ENCODE assay signal across 10 mouse cellular contexts in genomic region chr10:52384823-52385610, GRCm38 (mm10). TPM values are rescaled to one million over a fixed set of nuclear protein-coding genes. Genes with fewer than 3 reads are reported as not detected.
DNase-seq lines count a peak whose midpoint lies in the region; ATAC-seq and TF ChIP-seq lines count a peak whose summit lies in the region.
"Had no signal": no experiment of that assay in that cellular context is flagged by ENCODE, and none has a peak within 500 bp of the region (broad histone marks: within the 10 kb centered on the region; RNA-seq: fewer than 3 reads in every experiment).

No protein-coding gene starts in this region.

- peak; percentile 77 for DNase-seq in kidney, adult 2 months
- peak; percentile 59 for DNase-seq in adrenal gland, postnatal 14 days
- peak; percentile 35 for DNase-seq in embryonic facial prominence, embryonic 10.5 days (ENCODE audit: low spot score)
- DNase-seq in kidney, postnatal 14 days: peak; percentile 66
- peak; percentile 72 for DNase-seq in lung, postnatal 10 days

- H3K27me3 ChIP-seq in kidney, adult 2 months (replicated peaks; ENCODE audit: control insufficient read depth, insufficient read depth, low read length): no peaks in the 10 kb centered on the region
- H3K27me3 ChIP-seq in kidney, embryonic 15.5 days: no peaks in the 10 kb centered on the region
- H3K27me3 ChIP-seq in embryonic facial prominence, embryonic 10.5 days (replicated peaks; ENCODE audit: low read depth, poor library complexity, severe bottlenecking): no peaks in the 10 kb centered on the region
- H3K27me3 ChIP-seq: embryonic facial prominence, embryonic 13.5 days had no signal

- no peak overlapping the region for H3K4me3 ChIP-seq in kidney, adult 2 months (ENCODE audit: insufficient read depth, low read depth, low read length)
- H3K4me3 ChIP-seq in kidney, embryonic 15.5 days (replicated peaks): no peak overlapping the region
- no peak overlapping the region for H3K4me3 ChIP-seq in embryonic facial prominence, embryonic 10.5 days
- H3K4me3 ChIP-seq: embryonic facial prominence, embryonic 13.5 days had no signal

- no peak overlapping the region for H3K9ac ChIP-seq in kidney, embryonic 15.5 days
- H3K9ac ChIP-seq: embryonic facial prominence, embryonic 13.5 days had no signal

- peak; percentile 84 for TF ChIP-seq CTCF in kidney, adult 2 months (conservative IDR thresholded peaks at IDR 0.05; ENCODE audit: insufficient read depth, insufficient read length, low read depth, low read length)

- no peaks in the 10 kb centered on the region for H3K9me3 ChIP-seq in kidney, embryonic 15.5 days (replicated peaks)
- no peaks in the 10 kb centered on the region for H3K9me3 ChIP-seq in embryonic facial prominence, embryonic 10.5 days
- H3K9me3 ChIP-seq: embryonic facial prominence, embryonic 13.5 days had no signal

- H3K4me2 ChIP-seq in kidney, embryonic 15.5 days: no peak overlapping the region
- H3K4me2 ChIP-seq: embryonic facial prominence, embryonic 13.5 days had no signal

- no peaks in the 10 kb centered on the region for H3K36me3 ChIP-seq in kidney, adult 2 months (ENCODE audit: control insufficient read depth, insufficient read depth, low read length)
- no peaks in the 10 kb centered on the region for H3K36me3 ChIP-seq in kidney, embryonic 15.5 days
- H3K36me3 ChIP-seq in embryonic facial prominence, embryonic 10.5 days (replicated peaks): no peaks in the 10 kb centered on the region
- H3K36me3 ChIP-seq: embryonic facial prominence, embryonic 13.5 days had no signal

- H3K4me1 ChIP-seq in kidney, adult 2 months (ENCODE audit: control insufficient read depth, insufficient read depth, low read length): peaks cover 14% of the 10 kb centered on the region
- peaks cover 15% of the 10 kb centered on the region for H3K4me1 ChIP-seq in kidney, embryonic 15.5 days
- peaks cover 31% of the 10 kb centered on the region for H3K4me1 ChIP-seq in embryonic facial prominence, embryonic 10.5 days

- ATAC-seq in kidney, embryonic 15.5 days (replicated peaks; ENCODE audit: low FRiP score): no peak
- peak; percentile 21 for ATAC-seq in CD4-positive, CD25-positive, alpha-beta regulatory T cell, adult 4 months
- ATAC-seq in activated CD4-positive, CD25-positive, alpha-beta regulatory T cell, adult 4 months: no peak

- H3K27ac ChIP-seq in kidney, adult 2 months (ENCODE audit: insufficient read depth, low read depth, low read length): no peak overlapping the region
- H3K27ac ChIP-seq in kidney, embryonic 15.5 days: no peak overlapping the region
- no peak overlapping the region for H3K27ac ChIP-seq in embryonic facial prominence, embryonic 10.5 days (replicated peaks)
- H3K27ac ChIP-seq: embryonic facial prominence, embryonic 13.5 days had no signal

- 39% methylated on average over 8 of the region's 8 CpGs for WGBS in kidney, adult 2 months
- 32% methylated on average over 8 of the region's 8 CpGs for WGBS in kidney, embryonic 15.5 days
- WGBS in embryonic facial prominence, embryonic 10.5 days: 48% methylated on average over 8 of the region's 8 CpGs

- no peak for TF ChIP-seq POLR2A in kidney, adult 2 months (IDR thresholded peaks at IDR 0.05; ENCODE audit: low read depth, low read length)

RNA-seq across cellular contexts. Expression of gene Gopc, which starts 3.1 kb away (rescaled TPM):
- polyA plus RNA-seq in kidney, adult 2 months (2012; rRNA removed): 5.4 and 8.5 TPM in 2 replicates
- polyA plus RNA-seq in kidney, embryonic 15.5 days (2015; fragmentation: Nextera tagmentation; extraction: Ambion mirVana): 22.5 TPM in 2 replicates
- 1 to 10 TPM; 6.6 to 8.9 TPM for polyA plus RNA-seq in CD4-positive, CD25-positive, alpha-beta regulatory T cell, adult 4 months (2017; shearing (Covaris generic))
- 23.9 and 26.1 TPM in 2 replicates for total RNA-seq in adrenal gland, postnatal 14 days (2021)
- polyA plus RNA-seq in embryonic facial prominence, embryonic 10.5 days (2016; fragmentation: Nextera tagmentation; extraction: Ambion mirVana): 18.3 and 19.6 TPM in 2 replicates
- 1 to 10 TPM; 6.2 to 6.3 TPM for polyA plus RNA-seq in activated CD4-positive, CD25-positive, alpha-beta regulatory T cell, adult 4 months (2017; shearing (Covaris generic))

RNA-seq across cellular contexts. Expression of gene Nepn, which starts 3.8 kb away (rescaled TPM):
- 27.7 and 29.6 TPM in 2 replicates for polyA plus RNA-seq in kidney, adult 2 months (2012; rRNA removed)
- not detected in 2 replicates for polyA plus RNA-seq in kidney, embryonic 15.5 days (2015; fragmentation: Nextera tagmentation; extraction: Ambion mirVana)
- polyA plus RNA-seq in CD4-positive, CD25-positive, alpha-beta regulatory T cell, adult 4 months (2017; shearing (Covaris generic)): not detected
- total RNA-seq in adrenal gland, postnatal 14 days (2021): 0.22 and 0.26 TPM in 2 replicates
- not detected in 2 replicates for polyA plus RNA-seq in embryonic facial prominence, embryonic 10.5 days (2016; fragmentation: Nextera tagmentation; extraction: Ambion mirVana)
- polyA plus RNA-seq in activated CD4-positive, CD25-positive, alpha-beta regulatory T cell, adult 4 months (2017; shearing (Covaris generic)): not detected
- polyA plus RNA-seq: embryonic facial prominence, embryonic 13.5 days; lung, embryonic 16.5 days had no signal

RNA-seq across cellular contexts. Expression of gene Gm26741, which starts 26.4 kb away (rescaled TPM):
- polyA plus RNA-seq in kidney, adult 2 months (2012; rRNA removed): not detected in 2 replicates
- polyA plus RNA-seq in kidney, embryonic 15.5 days (2015; fragmentation: Nextera tagmentation; extraction: Ambion mirVana): not detected in 2 replicates
- polyA plus RNA-seq in CD4-positive, CD25-positive, alpha-beta regulatory T cell, adult 4 months (2017; shearing (Covaris generic)): not detected
- total RNA-seq in adrenal gland, postnatal 14 days (2021): not detected in 2 replicates
- polyA plus RNA-seq in embryonic facial prominence, embryonic 10.5 days (2016; fragmentation: Nextera tagmentation; extraction: Ambion mirVana): not detected in 2 replicates
- polyA plus RNA-seq in activated CD4-positive, CD25-positive, alpha-beta regulatory T cell, adult 4 months (2017; shearing (Covaris generic)): not detected
- polyA plus RNA-seq: embryonic facial prominence, embryonic 13.5 days; lung, embryonic 16.5 days had no signal

RNA-seq across cellular contexts. Expression of gene Nus1, which starts 32.3 kb away (rescaled TPM):
- 58.8 and 65.4 TPM in 2 replicates for polyA plus RNA-seq in kidney, adult 2 months (2012; rRNA removed)
- 15.9 and 16.6 TPM in 2 replicates for polyA plus RNA-seq in kidney, embryonic 15.5 days (2015; fragmentation: Nextera tagmentation; extraction: Ambion mirVana)
- polyA plus RNA-seq in CD4-positive, CD25-positive, alpha-beta regulatory T cell, adult 4 months (2017; shearing (Covaris generic)): 1 to 10 TPM; 5.1 to 8.6 TPM
- total RNA-seq in adrenal gland, postnatal 14 days (2021): 46.4 and 51.4 TPM in 2 replicates
- 13.3 and 13.7 TPM in 2 replicates for polyA plus RNA-seq in embryonic facial prominence, embryonic 10.5 days (2016; fragmentation: Nextera tagmentation; extraction: Ambion mirVana)
- 1 to 10 TPM; 7.5 to 8.7 TPM for polyA plus RNA-seq in activated CD4-positive, CD25-positive, alpha-beta regulatory T cell, adult 4 months (2017; shearing (Covaris generic))

Comparison
In these comparisons a context has a peak if more than half of its experiments do, and no peak if none do; other contexts are left out.
1. RNA of gene Nepn, which starts 3.8 kb away (polyA plus RNA-seq): 27.7 to 29.6 TPM in kidney, adult 2 months; not detected in embryonic facial prominence, embryonic 10.5 days, not detected in kidney, embryonic 15.5 days, not detected in CD4-positive, CD25-positive, alpha-beta regulatory T cell, adult 4 months and not detected in activated CD4-positive, CD25-positive, alpha-beta regulatory T cell, adult 4 months; every median in the first group is over 10 times any median in the second.
2. Peak in every context shown above with its lines, with median percentiles within 50 percentile points of each other: DNase-seq.